Mouse (Mus musculus) forebrain, embryonic 14.5 days (tissue): ENCODE measurements around the gene Arl16. TPM values are rescaled to one million over a fixed set of nuclear protein-coding genes. Genes with fewer than 3 reads are reported as not detected.

Experiments
- ATAC-seq: fragments of 200-750 bp; cut with Nextera tagmentation; 2 replicates; pipeline ENCODE4 v1.8.0; 2017; ENCODE audit warnings: mild to moderate bottlenecking, moderate library complexity
- DNase-seq: peaks from one replicate; pipeline ENCODE4 v3.0.0-alpha.2; 2015; ENCODE audit warnings: low spot score
- H3K27ac ChIP-seq: fragments of 300-500 bp; sonication (generic); 2 replicates; pipeline ENCODE4 v1.5.1; 2014; ENCODE audit warnings: low read depth, mild to moderate bottlenecking, control low read depth, low read length, moderate library complexity
- H3K27me3 ChIP-seq: fragments of 300-500 bp; sonication (generic); replicated peaks from 2 replicates; pipeline ENCODE4 v1.6.1; 2014; ENCODE audit warnings: low read length, control low read depth, mixed read lengths; ENCODE audit not compliant: control insufficient read depth, insufficient read depth
- H3K36me3 ChIP-seq: fragments of 300-500 bp; sonication (generic); 2 replicates; pipeline ENCODE4 v1.6.1; 2014; ENCODE audit warnings: low read length, control low read depth; ENCODE audit not compliant: control insufficient read depth, insufficient read depth
- H3K4me1 ChIP-seq: fragments of 300-500 bp; sonication (generic); 2 replicates; pipeline ENCODE4 v1.6.1; 2014; ENCODE audit warnings: antibody characterized with exemption, low read length, control low read depth; ENCODE audit not compliant: control insufficient read depth, insufficient read depth
- H3K4me2 ChIP-seq: fragments of 300-500 bp; sonication (generic); 2 replicates; pipeline ENCODE4 v1.6.1; 2014; ENCODE audit warnings: mild to moderate bottlenecking, control low read depth, low read length
- H3K4me3 ChIP-seq: fragments of 300-500 bp; sonication (generic); 2 replicates; pipeline ENCODE4 v1.5.1; 2014; ENCODE audit warnings: low read depth, low read length, control low read depth
- H3K9ac ChIP-seq: fragments of 300-500 bp; sonication (generic); 2 replicates; pipeline ENCODE4 v1.6.1; 2014; ENCODE audit warnings: mild to moderate bottlenecking, low read length, control low read depth, moderate library complexity
- H3K9me3 ChIP-seq: fragments of 300-500 bp; sonication (generic); replicated peaks from 2 replicates; pipeline ENCODE4 v1.6.1; 2016; ENCODE audit warnings: low read length, control low read depth, mixed read lengths; ENCODE audit not compliant: control insufficient read depth
- WGBS: fragments of 180-500 bp; shearing (Covaris S2); extraction: QIAGEN DNeasy Blood & Tissue Kit; methylation state at CpG from one replicate; pipeline ENCODE4 v1.1.7; 2014; 5-methylcytosine and 5-hydroxymethylcytosine counted together
- polyA plus RNA-seq: library from polyadenylated mRNA; unstranded; fragments of >200 nt; fragmentation: Nextera tagmentation; extraction: Ambion mirVana; gene quantifications from 2 replicates; pipeline ENCODE4 v1.2.1, GENCODE M21; 2014

Gene Arl16
- polyA plus RNA-seq, 1 experiment from 2014 or later, result 37.4 TPM

DNA sequence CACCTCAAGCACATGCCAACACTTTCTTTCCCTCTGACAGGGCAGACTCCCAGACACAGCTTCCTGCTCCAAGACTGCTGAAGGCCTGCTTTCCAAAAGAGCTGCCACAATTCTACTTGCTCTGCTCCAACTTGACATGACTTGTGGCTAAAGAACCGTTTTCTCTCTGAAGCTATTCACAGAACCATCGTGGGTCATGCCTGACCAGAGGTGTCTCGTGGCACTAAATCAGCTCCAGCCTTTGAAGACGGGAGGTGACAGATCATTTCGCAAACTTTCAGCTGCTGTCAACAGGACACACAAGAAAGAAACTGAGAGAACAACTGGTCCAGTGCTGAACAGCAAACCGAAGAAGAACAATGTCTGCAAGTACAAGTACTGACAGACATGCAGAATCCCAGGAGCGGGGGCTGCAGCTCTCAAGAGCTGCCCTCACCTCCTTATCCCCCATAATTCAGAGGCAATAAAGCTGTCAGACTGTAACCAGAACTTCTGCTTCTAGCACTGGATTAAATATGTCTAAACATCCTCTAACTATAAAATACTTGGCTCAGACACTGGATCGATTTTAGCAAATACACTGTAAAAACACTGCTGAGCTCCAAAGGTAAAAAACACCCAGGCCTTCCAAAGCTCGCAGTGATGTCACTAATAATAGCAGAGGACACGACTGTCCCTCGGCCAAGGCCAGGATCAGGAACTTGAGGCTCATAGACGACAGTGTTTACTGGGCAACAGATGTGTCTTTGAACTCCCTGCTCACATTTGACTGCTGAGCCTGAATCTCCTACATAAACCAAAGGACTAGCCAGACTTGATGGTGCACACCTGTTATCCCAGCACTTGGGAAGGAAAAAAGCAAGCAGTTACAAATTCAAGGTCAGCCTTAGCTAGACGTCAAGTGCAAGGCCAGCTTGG is 44.5 kb downstream of the Arl16 start:
- H3K4me1 ChIP-seq, result no peaks in the 10 kb centered on the region
- H3K4me2 ChIP-seq, result no peak overlapping the region
- no peak for DNase-seq
- no peaks in the 10 kb centered on the region for H3K9me3 ChIP-seq
- no peaks in the 10 kb centered on the region for H3K27me3 ChIP-seq
- H3K4me3 ChIP-seq, result no peak overlapping the region
- ATAC-seq, result no peak
- no peak overlapping the region for H3K9ac ChIP-seq
- peaks cover 82% of the 10 kb centered on the region for H3K36me3 ChIP-seq
- WGBS, result 92% methylated on average over 13 of the region's 13 CpGs
- no peak overlapping the region for H3K27ac ChIP-seq

DNA sequence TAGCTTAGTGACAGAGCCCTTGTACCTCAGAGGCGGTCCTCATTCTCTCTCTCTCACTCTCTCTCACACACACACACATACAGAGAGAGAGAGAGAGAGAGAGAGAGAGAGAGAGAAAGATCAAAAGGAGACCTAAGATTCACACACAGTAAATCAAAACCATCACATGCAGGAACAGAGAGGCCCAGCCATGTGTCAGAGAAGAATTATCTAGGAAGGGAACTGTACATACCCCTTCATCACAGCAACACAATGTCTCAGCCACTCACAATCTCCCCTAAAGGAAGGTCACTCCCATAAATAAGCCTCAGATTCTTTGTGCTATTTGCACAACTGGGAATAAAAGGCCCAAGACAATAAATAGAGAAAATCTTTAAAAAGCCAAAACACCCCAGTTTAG is 48.8 kb downstream of the Arl16 start:
- H3K36me3 ChIP-seq, result peaks cover 79% of the 10 kb centered on the region
- ATAC-seq (no peak), DNase-seq (no peak)
- 94% methylated on average over 1 of the region's 1 CpGs for WGBS
- no peaks in the 10 kb centered on the region for H3K4me1 ChIP-seq
- no peak overlapping the region for H3K27ac ChIP-seq
- H3K9ac ChIP-seq, result no peak overlapping the region
- no peak overlapping the region for H3K4me3 ChIP-seq
- no peaks in the 10 kb centered on the region for H3K9me3 ChIP-seq
- H3K27me3 ChIP-seq, result no peaks in the 10 kb centered on the region
- no peak overlapping the region for H3K4me2 ChIP-seq

DNA sequence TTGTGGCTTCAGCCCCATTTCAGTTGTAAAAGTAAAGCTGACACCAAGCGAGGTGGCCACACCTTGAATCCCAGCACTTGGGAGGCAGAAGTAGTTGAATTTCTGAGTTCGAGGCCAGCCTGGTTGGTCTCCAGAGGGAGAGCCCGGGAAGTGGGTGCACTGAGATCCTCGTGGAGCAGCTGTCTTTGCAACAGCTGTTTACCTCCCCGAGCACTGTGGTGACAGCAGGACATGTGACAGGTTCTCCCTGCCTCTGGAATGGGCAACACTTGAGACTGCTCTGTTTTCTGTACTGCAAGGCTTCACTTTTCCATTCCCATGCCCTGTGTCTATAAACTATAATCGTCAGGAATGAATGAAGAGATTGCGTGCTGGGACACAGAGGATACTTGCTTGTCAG is 49.6 kb downstream of the Arl16 start:
- H3K4me2 ChIP-seq, result no peak overlapping the region
- no peak overlapping the region for H3K9ac ChIP-seq
- H3K27ac ChIP-seq, result no peak overlapping the region
- ATAC-seq (no peak), DNase-seq (no peak)
- no peaks in the 10 kb centered on the region for H3K27me3 ChIP-seq
- H3K4me1 ChIP-seq, result no peaks in the 10 kb centered on the region
- WGBS, result 93% methylated on average over 7 of the region's 7 CpGs
- H3K36me3 ChIP-seq, result peaks cover 82% of the 10 kb centered on the region
- H3K4me3 ChIP-seq, result no peak overlapping the region
- no peaks in the 10 kb centered on the region for H3K9me3 ChIP-seq

Other genes with a start within 250 kb of the Arl16 start
- 12.6 and 14.5 TPM in 2 replicates for gene Bahcc1, start 234.7 kb downstream of the Arl16 start, polyA plus RNA-seq
- gene Actg1, start 119.1 kb downstream of the Arl16 start, polyA plus RNA-seq, result 3,852 and 3,863 TPM in 2 replicates
- 0.75 and 1.4 TPM in 2 replicates for gene Fscn2, start 106.1 kb downstream of the Arl16 start, polyA plus RNA-seq
- 51.7 and 71.1 TPM in 2 replicates for gene Faap100, start 88.8 kb downstream of the Arl16 start, polyA plus RNA-seq
- 29.9 and 30.8 TPM in 2 replicates for gene Nploc4, start 29.9 kb downstream of the Arl16 start, polyA plus RNA-seq
- gene Tspan10, start 25.0 kb downstream of the Arl16 start, polyA plus RNA-seq, result not detected in 2 replicates
- not detected in 2 replicates for gene Pde6g, start 14.1 kb downstream of the Arl16 start, polyA plus RNA-seq
- 11.6 and 15.3 TPM in 2 replicates for gene Oxld1, start 9.5 kb downstream of the Arl16 start, polyA plus RNA-seq
- 18.6 and 18.8 TPM in 2 replicates for gene Ccdc137, start 9.5 kb downstream of the Arl16 start, polyA plus RNA-seq
- 143 and 155 TPM in 2 replicates for gene Mrpl12, start 17.0 kb upstream of the Arl16 start, polyA plus RNA-seq
- gene Slc25a10, start 24.2 kb upstream of the Arl16 start, polyA plus RNA-seq, result 29.7 and 31.6 TPM in 2 replicates
- 0.14 TPM in 1 of 2 replicates, not detected in the other for gene Gcgr, start 63.1 kb upstream of the Arl16 start, polyA plus RNA-seq
- gene Mcrip1, start 82.1 kb upstream of the Arl16 start, polyA plus RNA-seq, result 291 and 313 TPM in 2 replicates
- not detected in 2 replicates for gene Ppp1r27, start 83.5 kb upstream of the Arl16 start, polyA plus RNA-seq
- gene P4hb, start 105.6 kb upstream of the Arl16 start, polyA plus RNA-seq, result 325 and 332 TPM in 2 replicates
- gene Arhgdia, start 114.0 kb upstream of the Arl16 start, polyA plus RNA-seq, result 449 and 481 TPM in 2 replicates
- gene Alyref, start 130.8 kb upstream of the Arl16 start, polyA plus RNA-seq, result 318 and 352 TPM in 2 replicates
- 237 and 281 TPM in 2 replicates for gene Anapc11, start 130.8 kb upstream of the Arl16 start, polyA plus RNA-seq
- 0.46 and 0.98 TPM in 2 replicates for gene Npb, start 140.9 kb upstream of the Arl16 start, polyA plus RNA-seq
- 113 and 134 TPM in 2 replicates for gene Pcyt2, start 150.3 kb upstream of the Arl16 start, polyA plus RNA-seq
- 30.4 and 40.8 TPM in 2 replicates for gene Sirt7, start 157.6 kb upstream of the Arl16 start, polyA plus RNA-seq
- 20.0 and 23.6 TPM in 2 replicates for gene Mafg, start 166.0 kb upstream of the Arl16 start, polyA plus RNA-seq
- 33.6 and 33.9 TPM in 2 replicates for gene Pycr1, start 176.2 kb upstream of the Arl16 start, polyA plus RNA-seq
- gene Myadml2, start 180.6 kb upstream of the Arl16 start, polyA plus RNA-seq, result 0.38 and 0.48 TPM in 2 replicates
- 0.36 and 0.61 TPM in 2 replicates for gene Notum, start 193.6 kb upstream of the Arl16 start, polyA plus RNA-seq
- 129 TPM in 2 replicates for gene Aspscr1, start 205.4 kb upstream of the Arl16 start, polyA plus RNA-seq
- 108 and 140 TPM in 2 replicates for gene Cenpx, start 246.1 kb upstream of the Arl16 start, polyA plus RNA-seq
- gene Lrrc45, start 246.3 kb upstream of the Arl16 start, polyA plus RNA-seq, result 39.0 and 59.5 TPM in 2 replicates